Mouse (Mus musculus) urinary bladder, postnatal 14 days (tissue): Measurements from ENCODE around the gene Dip2b.
A peak's percentile ranks its signal among the peaks of the same experiment; 100 is the strongest.

Experiments
- DNase-seq: peaks from one replicate; pipeline ENCODE4 v3.0.0; 2021; ENCODE audit warnings: low spot score

The Dip2b gene

GRCm38 (mm10) chr15:100084882-100085281 is 46.4 kb downstream of the Dip2b start:
- DNase-seq: no peak

GRCm38 (mm10) chr15:100088021-100088420 is 49.6 kb downstream of the Dip2b start:
- DNase-seq: peak; percentile 49

- peak; percentile 80 for DNase-seq
These were observed 51.2 kb downstream of the Dip2b start for GRCm38 (mm10) chr15:100089645-100090053.

GRCm38 (mm10) chr15:100091818-100092217 is 53.4 kb downstream of the Dip2b start:
- DNase-seq: no peak

GRCm38 (mm10) chr15:100092258-100092657 is 53.8 kb downstream of the Dip2b start:
- DNase-seq: no peak

GRCm38 (mm10) chr15:100096587-100097428 is 58.3 kb downstream of the Dip2b start:
- DNase-seq: no peak

GRCm38 (mm10) chr15:100100336-100100735 is 61.9 kb downstream of the Dip2b start:
- DNase-seq: no peak

- DNase-seq: no peak
These were observed 62.7 kb downstream of the Dip2b start for GRCm38 (mm10) chr15:100101206-100101605.

- no peak for DNase-seq
These were observed 65.7 kb downstream of the Dip2b start for GRCm38 (mm10) chr15:100104126-100104525.

- DNase-seq: no peak
These were observed 69.8 kb downstream of the Dip2b start for GRCm38 (mm10) chr15:100108071-100108782.

- no peak for DNase-seq
These were observed 71.5 kb downstream of the Dip2b start for GRCm38 (mm10) chr15:100109916-100110315.

GRCm38 (mm10) chr15:100111891-100112290 is 73.4 kb downstream of the Dip2b start:
- DNase-seq: no peak

GRCm38 (mm10) chr15:100112309-100112966 is 74.0 kb downstream of the Dip2b start:
- no peak for DNase-seq

- DNase-seq: no peak
These were observed 75.1 kb downstream of the Dip2b start for GRCm38 (mm10) chr15:100113343-100114275.

- DNase-seq: no peak
These were observed 77.0 kb downstream of the Dip2b start for GRCm38 (mm10) chr15:100115416-100115815.

GRCm38 (mm10) chr15:100116325-100116724 is 77.9 kb downstream of the Dip2b start:
- no peak for DNase-seq

GRCm38 (mm10) chr15:100119225-100119788 is 80.8 kb downstream of the Dip2b start:
- peak; percentile 78 for DNase-seq

GRCm38 (mm10) chr15:100121437-100121836 is 83.0 kb downstream of the Dip2b start:
- no peak for DNase-seq

- DNase-seq: no peak
These were observed 85.4 kb downstream of the Dip2b start for GRCm38 (mm10) chr15:100123867-100124266.

- no peak for DNase-seq
These were observed 86.8 kb downstream of the Dip2b start for GRCm38 (mm10) chr15:100125245-100125644.

- peak; percentile 90 for DNase-seq
These were observed 88.1 kb downstream of the Dip2b start for GRCm38 (mm10) chr15:100126456-100127107.
